Mouse (Mus musculus) midbrain, embryonic 15.5 days (tissue): ENCODE results near the gene Vat1. TPM values are rescaled to one million over a fixed set of nuclear protein-coding genes. Genes with fewer than 3 reads are reported as not detected.
"Not testable (repeated sequence)": the region's sequence is repeated elsewhere in the genome, so short reads cannot be mapped to it uniquely, and the experiment has no call there.

Experiments
- ATAC-seq: fragments of 200-750 bp; cut with Nextera tagmentation; replicated peaks from 2 replicates; pipeline ENCODE4 v1.8.0; 2017; ENCODE audit warnings: moderate TSS enrichment
- H3K27ac ChIP-seq: fragments of 300-500 bp; sonication (generic); 2 replicates; pipeline ENCODE4 v1.5.1; 2015; ENCODE audit warnings: mild to moderate bottlenecking, inconsistent platforms
- H3K27me3 ChIP-seq: fragments of 300-500 bp; sonication (generic); replicated peaks from 2 replicates; pipeline ENCODE4 v1.6.1; 2015; ENCODE audit warnings: inconsistent platforms
- H3K36me3 ChIP-seq: fragments of 300-500 bp; sonication (generic); replicated peaks from 2 replicates; pipeline ENCODE4 v1.6.1; 2015; ENCODE audit warnings: inconsistent platforms
- H3K4me1 ChIP-seq: fragments of 300-500 bp; sonication (generic); 2 replicates; pipeline ENCODE4 v1.6.1; 2015; ENCODE audit warnings: inconsistent platforms
- H3K4me2 ChIP-seq: fragments of 300-500 bp; sonication (generic); 2 replicates; pipeline ENCODE4 v1.6.1; 2015; ENCODE audit warnings: inconsistent platforms, mild to moderate bottlenecking, moderate library complexity
- H3K4me3 ChIP-seq: fragments of 300-500 bp; sonication (generic); 2 replicates; pipeline ENCODE4 v1.5.1; 2015; ENCODE audit warnings: mild to moderate bottlenecking, inconsistent platforms
- H3K9ac ChIP-seq: fragments of 300-500 bp; sonication (generic); 2 replicates; pipeline ENCODE4 v1.6.1; 2015; ENCODE audit warnings: mild to moderate bottlenecking, inconsistent platforms
- H3K9me3 ChIP-seq: fragments of 300-500 bp; sonication (generic); 2 replicates; pipeline ENCODE4 v1.6.1; 2016; ENCODE audit warnings: inconsistent platforms
- whole genome bisulfite sequencing: fragments of 180-500 bp; shearing (Covaris S2); methylation state at CpG from one replicate; pipeline ENCODE4 v1.1.7; 2015; ENCODE audit warnings: mixed read lengths; 5-methylcytosine and 5-hydroxymethylcytosine counted together
- polyA plus RNA-seq: library from polyadenylated mRNA; unstranded; fragments of >200 nt; fragmentation: Nextera tagmentation; extraction: Ambion mirVana; gene quantifications from 2 replicates; pipeline ENCODE4 v1.2.1, GENCODE M21; 2015

Gene Vat1
- polyA plus RNA-seq, 1 experiment from 2014 or later = 128 TPM

DNA sequence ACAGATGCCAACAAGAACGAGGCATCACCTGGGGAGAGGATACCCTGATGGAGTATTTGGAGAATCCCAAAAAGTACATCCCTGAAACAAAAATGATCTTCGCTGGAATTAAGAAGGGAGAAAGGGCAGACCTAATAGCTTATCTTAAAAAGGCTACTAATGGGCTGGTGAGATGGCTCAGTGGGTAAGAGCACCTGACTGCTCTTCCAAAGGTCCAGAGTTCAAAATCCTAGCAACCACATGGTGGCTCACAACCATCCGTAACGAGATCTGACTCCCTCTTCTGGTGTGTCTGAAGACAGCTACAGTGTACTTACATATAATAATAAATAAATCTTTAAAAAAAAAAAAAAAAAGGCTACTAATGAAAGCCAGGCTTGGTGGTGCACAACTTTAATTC lies 10.3 kb upstream of the Vat1 start:
- not testable (repeated sequence) for H3K27ac ChIP-seq, H3K36me3 ChIP-seq, H3K4me3 ChIP-seq, ATAC-seq, H3K9ac ChIP-seq, H3K9me3 ChIP-seq, H3K4me2 ChIP-seq, H3K27me3 ChIP-seq
- WGBS = 87% methylated on average over 4 of the region's 4 CpGs
- H3K4me1 ChIP-seq = peaks cover 22% of the 10 kb centered on the region

DNA sequence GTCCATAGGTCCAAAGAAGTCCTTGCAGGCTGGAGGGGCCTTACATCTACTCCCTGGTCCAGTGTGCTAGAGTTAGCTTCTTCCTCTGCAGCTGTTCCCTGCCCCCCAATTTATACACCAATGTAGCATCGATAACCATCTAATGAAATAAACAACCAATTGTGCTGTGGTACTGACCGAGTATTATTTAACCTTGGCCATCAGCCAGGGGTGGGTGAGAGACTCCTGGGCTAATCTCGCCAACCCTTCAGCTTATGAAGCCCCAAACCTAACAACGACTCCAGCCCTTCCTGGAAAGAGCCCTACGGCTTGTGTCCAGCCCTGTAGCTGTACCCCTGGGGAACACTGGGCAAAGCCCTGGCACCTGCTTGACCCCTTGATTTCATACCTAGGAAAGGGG lies 8.3 kb upstream of the Vat1 start:
- no peaks in the 10 kb centered on the region for H3K36me3 ChIP-seq
- no peak overlapping the region for H3K9ac ChIP-seq
- H3K27me3 ChIP-seq = no peaks in the 10 kb centered on the region
- no peak overlapping the region for H3K4me2 ChIP-seq
- ATAC-seq = no peak
- no peaks in the 10 kb centered on the region for H3K9me3 ChIP-seq
- WGBS = 62% methylated on average over 5 of the region's 5 CpGs
- H3K4me1 ChIP-seq = peaks cover 21% of the 10 kb centered on the region
- no peak overlapping the region for H3K4me3 ChIP-seq
- H3K27ac ChIP-seq = no peak overlapping the region

DNA sequence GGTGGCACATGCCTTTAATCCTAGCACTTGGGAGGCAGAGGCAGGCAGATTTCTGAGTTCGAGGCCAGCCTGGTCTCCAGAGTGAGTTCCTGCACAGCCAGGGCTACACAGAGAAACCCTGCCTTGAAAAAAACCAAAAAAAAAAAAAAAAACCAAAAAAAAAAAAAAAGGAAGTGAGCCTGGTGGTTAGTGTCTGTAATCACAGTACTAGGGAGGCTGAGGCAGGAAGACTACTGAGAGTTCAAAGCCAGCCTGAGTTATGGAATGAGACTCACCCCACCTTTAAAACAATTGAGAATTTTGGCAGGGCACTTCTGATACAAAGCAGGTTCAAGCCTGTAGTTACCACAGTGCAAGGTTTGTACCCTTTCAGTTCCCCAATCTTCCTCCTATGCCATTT lies 7.7 kb upstream of the Vat1 start:
- H3K9me3 ChIP-seq, H3K27ac ChIP-seq, H3K27me3 ChIP-seq, H3K4me2 ChIP-seq, H3K4me3 ChIP-seq, H3K9ac ChIP-seq, ATAC-seq, H3K36me3 ChIP-seq: not testable (repeated sequence)
- H3K4me1 ChIP-seq = peaks cover 21% of the 10 kb centered on the region
- 88% methylated on average over 1 of the region's 1 CpGs for WGBS

DNA sequence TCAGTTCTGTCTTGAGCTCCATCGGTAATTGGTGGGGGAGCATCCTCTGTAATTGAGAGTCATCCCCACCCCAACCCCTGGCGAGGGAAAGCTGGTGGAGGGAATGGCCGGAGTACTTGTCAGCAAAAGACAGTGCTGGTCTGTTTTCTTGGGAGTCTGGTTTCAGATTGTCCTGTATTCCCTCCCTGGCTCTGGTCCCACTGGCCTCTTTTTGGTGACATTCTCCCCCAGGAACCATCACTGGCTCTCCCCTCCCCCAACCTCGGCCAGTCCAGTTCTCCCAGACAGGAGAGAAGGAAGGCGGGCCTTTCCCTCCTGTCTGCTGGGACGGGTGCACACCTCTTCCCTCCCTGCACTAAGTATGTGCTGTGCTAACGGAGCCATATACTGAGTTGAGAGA lies 6.3 kb upstream of the Vat1 start:
- Histone ChIP-seq H3K4me2 (no peak overlapping the region), H3K27me3 (no peaks in the 10 kb centered on the region), H3K36me3 (no peaks in the 10 kb centered on the region), H3K9ac (no peak overlapping the region), H3K4me1 (peaks cover 19% of the 10 kb centered on the region), H3K9me3 (no peaks in the 10 kb centered on the region), H3K27ac (peak overlapping the region; percentile 14; the same call in 1 of the 2 replicates), H3K4me3 (no peak overlapping the region)
- 63% methylated on average over 7 of the region's 7 CpGs for WGBS
- no peak for ATAC-seq

DNA sequence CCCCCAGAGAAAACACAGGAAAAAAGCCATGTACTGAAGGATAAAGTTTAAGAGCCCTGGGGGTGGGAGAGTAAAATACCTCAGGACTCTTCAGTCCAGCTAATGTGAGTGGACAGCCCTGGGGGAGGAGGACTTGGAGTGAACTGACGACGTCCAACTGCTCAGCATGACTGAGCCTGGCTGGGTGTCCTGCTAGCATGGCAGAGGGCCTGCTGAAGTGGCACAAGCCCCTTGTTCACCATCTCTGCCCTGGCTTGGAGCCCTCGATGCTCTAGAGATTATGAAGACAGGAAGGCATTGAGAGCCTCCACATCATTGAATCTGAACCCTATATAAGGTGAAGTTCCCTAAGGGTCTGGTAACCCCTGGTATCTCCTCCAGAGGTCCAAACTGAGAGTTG lies 5.9 kb upstream of the Vat1 start:
- Histone ChIP-seq H3K4me2 (no peak overlapping the region), H3K4me1 (peaks cover 20% of the 10 kb centered on the region), H3K9ac (no peak overlapping the region), H3K36me3 (no peaks in the 10 kb centered on the region), H3K27me3 (no peaks in the 10 kb centered on the region), H3K27ac (peak overlapping the region; percentile 14; the same call in 1 of the 2 replicates), H3K4me3 (no peak overlapping the region), H3K9me3 (no peaks in the 10 kb centered on the region)
- no peak for ATAC-seq
- 58% methylated on average over 3 of the region's 3 CpGs for WGBS

DNA sequence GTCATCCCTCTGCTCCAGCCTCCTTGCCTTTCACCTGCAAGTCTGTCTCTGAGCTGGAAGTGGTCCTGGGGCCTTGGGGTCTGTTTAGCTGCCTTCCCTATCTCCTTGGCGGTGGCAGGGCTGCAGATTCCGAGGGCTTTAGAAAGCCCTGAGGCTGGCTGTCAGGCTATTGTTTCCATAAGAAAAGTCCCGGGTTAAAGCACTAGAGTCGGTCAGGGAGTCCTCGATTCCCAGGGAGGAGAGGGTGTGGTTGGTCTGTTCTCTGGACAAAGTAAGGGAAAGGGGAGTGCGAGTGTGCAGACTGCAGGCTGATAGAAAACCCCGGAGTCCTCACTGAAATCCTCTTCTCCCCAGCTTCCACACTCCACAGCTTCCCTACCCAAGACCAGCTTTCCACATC lies 4.2 kb upstream of the Vat1 start:
- Histone ChIP-seq H3K9ac (no peak overlapping the region), H3K4me3 (no peak overlapping the region), H3K27ac (no peak overlapping the region), H3K27me3 (no peaks in the 10 kb centered on the region), H3K4me1 (peaks cover 28% of the 10 kb centered on the region), H3K9me3 (no peaks in the 10 kb centered on the region), H3K36me3 (no peaks in the 10 kb centered on the region), H3K4me2 (0 out of 2 replicates have a peak overlapping the region, but pooled peaks have one; percentile 2)
- WGBS = 10% methylated on average over 7 of the region's 7 CpGs
- ATAC-seq = no peak

DNA sequence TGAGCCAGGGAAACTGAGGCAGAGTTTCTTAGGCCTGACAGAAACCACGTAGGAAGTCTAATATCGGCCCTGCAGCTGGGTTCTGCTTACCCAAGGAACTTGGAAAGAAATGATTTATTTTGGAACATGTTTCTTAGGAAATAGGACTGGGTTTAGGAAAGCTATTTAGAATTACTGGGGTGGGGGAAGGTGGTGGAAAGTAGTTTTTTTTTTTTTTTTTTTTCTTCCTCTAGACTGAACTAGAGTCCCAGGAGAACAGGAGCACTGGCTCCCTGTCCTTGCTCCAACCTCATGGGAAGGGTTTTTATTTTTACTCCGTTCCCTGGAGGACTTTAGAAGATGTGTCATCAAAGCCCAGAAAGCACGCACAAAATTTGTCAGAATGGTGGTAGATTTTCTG lies 3.1 kb upstream of the Vat1 start:
- no peaks in the 10 kb centered on the region for H3K9me3 ChIP-seq
- no peak overlapping the region for H3K27ac ChIP-seq
- H3K9ac ChIP-seq = no peak overlapping the region
- peak overlapping the region; percentile 69 for H3K4me3 ChIP-seq
- ATAC-seq = no peak
- peaks cover 35% of the 10 kb centered on the region for H3K4me1 ChIP-seq
- WGBS = 69% methylated on average over 4 of the region's 4 CpGs
- no peaks in the 10 kb centered on the region for H3K27me3 ChIP-seq
- H3K36me3 ChIP-seq = no peaks in the 10 kb centered on the region
- H3K4me2 ChIP-seq = peak overlapping the region; percentile 75

DNA sequence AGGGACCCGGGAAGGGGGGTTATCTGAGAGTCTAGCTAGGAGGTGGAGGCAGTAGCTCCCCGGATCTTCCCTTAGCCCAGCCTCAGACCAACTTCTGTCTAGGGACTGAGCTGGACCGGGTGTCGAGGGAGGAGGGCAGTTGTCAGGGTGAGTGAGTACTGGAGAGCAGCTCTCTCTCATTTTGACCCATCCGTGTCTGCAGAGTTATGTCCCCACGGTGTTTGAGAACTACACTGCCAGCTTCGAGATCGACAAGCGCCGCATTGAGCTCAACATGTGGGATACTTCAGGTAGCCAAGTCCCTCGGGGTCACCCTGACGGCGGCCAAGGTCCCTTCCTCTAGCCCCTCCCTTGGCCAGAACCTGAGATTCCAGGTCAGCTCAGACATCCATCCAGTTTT lies 2.7 kb upstream of the Vat1 start:
- Histone ChIP-seq H3K4me3 (peak overlapping the region; percentile 69), H3K9ac (peak overlapping the region; percentile 75), H3K4me1 (peaks cover 39% of the 10 kb centered on the region), H3K4me2 (peak overlapping the region; percentile 75), H3K27ac (peak overlapping the region; percentile 79), H3K9me3 (no peaks in the 10 kb centered on the region), H3K36me3 (no peaks in the 10 kb centered on the region), H3K27me3 (no peaks in the 10 kb centered on the region)
- ATAC-seq = no peak
- WGBS = 2% methylated on average over 13 of the region's 13 CpGs

DNA sequence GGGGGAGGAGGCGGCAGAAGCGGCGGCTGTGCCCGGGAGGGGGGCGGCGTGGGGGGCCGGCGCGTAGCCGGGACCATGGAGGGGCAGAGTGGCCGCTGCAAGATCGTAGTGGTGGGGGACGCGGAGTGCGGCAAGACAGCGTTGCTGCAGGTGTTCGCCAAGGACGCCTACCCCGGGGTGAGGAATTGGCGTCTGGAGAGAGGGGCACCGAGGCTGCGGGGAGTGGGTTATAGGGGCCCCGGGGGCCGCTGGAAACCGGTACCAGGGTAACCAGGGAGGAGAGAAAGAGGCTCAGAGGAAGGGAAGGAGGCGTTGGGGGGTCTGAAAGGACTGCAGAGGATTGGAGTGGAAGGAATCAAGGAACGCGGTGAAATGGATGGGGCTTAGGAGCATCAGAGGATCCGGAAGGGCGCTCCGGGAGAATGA lies 2.2 kb upstream of the Vat1 start:
- no peaks in the 10 kb centered on the region for H3K9me3 ChIP-seq
- no peaks in the 10 kb centered on the region for H3K36me3 ChIP-seq
- WGBS = under 1% methylated on average over 29 of the region's 31 CpGs
- peak overlapping the region; percentile 79 for H3K27ac ChIP-seq
- H3K27me3 ChIP-seq = no peaks in the 10 kb centered on the region
- H3K4me1 ChIP-seq = peaks cover 44% of the 10 kb centered on the region
- H3K9ac ChIP-seq = peak overlapping the region; percentile 75
- peak overlapping the region; percentile 75 for H3K4me2 ChIP-seq
- peak overlapping the region; percentile 69 for H3K4me3 ChIP-seq
- peak; percentile 34 for ATAC-seq

DNA sequence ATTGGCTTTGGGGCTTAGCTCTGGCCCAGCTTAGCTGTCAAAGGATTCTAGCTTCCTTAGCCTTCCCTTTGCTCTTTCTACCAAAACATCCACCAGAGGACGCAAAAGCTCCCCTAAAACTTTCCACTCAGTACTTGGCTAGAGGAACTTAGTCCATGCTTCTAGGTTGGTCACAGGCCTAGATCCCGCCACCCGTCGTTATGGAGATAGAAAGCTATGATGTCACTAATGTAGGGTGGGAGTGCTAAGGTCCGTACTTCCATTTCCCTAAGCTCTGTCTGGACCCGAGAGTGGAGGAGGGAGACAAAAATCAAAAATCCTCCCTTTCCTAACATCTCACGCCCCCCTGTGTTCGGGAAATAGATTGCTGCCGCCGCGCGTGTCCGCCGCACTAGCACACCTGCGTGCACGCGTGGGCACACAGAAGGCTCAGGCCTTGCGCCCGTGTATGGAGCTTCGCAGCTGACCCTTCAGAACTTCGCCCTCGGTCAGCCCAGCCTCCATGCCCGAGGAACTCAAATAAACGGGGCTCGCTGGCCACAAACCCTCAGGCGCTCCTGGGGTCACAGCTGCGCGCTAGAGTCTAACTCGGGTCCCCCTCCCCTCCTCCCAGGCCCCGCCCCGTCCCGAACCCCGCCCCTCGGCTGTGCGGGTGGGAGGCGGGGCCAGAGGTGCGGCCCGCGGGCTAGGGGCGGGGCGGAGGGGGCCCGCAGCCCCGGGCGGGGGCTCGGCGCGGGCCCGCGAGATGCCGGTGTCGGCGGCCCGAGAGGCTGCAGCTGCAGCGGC lies 1.6 kb upstream of the Vat1 start:
- no peaks in the 10 kb centered on the region for H3K27me3 ChIP-seq
- H3K36me3 ChIP-seq = no peaks in the 10 kb centered on the region
- 1% methylated on average over 54 of the region's 54 CpGs for WGBS
- H3K4me1 ChIP-seq = peaks cover 50% of the 10 kb centered on the region
- no peaks in the 10 kb centered on the region for H3K9me3 ChIP-seq
- H3K9ac ChIP-seq = peak overlapping the region; percentile 75
- H3K27ac ChIP-seq = peak overlapping the region; percentile 79
- H3K4me3 ChIP-seq = peak overlapping the region; percentile 69
- peak; percentile 61 for ATAC-seq
- peak overlapping the region; percentile 75 for H3K4me2 ChIP-seq

DNA sequence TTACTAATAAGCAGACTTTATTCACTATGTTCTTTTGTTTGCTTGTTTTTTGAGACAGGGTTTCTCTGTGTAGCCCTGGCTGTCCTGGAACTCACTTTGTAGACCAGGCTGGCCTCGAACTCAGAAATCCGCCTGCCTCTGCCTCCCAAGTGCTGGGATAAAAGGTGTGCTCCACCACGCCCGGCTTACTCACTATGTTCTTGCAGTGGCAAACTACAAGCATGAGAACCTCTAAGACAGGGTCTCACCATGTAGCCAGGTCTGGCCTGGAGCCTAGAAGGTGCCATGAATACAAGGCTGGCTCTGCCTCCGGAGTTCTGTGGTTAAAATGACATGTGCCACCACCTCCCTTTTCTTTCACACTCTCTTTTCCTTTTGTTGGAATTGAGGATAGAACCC lies 521 bp upstream of the Vat1 start:
- Histone ChIP-seq H3K4me2 (peak overlapping the region; percentile 86), H3K4me1 (peaks cover 61% of the 10 kb centered on the region), H3K4me3 (peak overlapping the region; percentile 69), H3K36me3 (peaks cover 10% of the 10 kb centered on the region)
- H3K9me3 ChIP-seq, H3K27ac ChIP-seq, H3K9ac ChIP-seq, H3K27me3 ChIP-seq, ATAC-seq: not testable (repeated sequence)
- WGBS = 63% methylated on average over 5 of the region's 5 CpGs

DNA sequence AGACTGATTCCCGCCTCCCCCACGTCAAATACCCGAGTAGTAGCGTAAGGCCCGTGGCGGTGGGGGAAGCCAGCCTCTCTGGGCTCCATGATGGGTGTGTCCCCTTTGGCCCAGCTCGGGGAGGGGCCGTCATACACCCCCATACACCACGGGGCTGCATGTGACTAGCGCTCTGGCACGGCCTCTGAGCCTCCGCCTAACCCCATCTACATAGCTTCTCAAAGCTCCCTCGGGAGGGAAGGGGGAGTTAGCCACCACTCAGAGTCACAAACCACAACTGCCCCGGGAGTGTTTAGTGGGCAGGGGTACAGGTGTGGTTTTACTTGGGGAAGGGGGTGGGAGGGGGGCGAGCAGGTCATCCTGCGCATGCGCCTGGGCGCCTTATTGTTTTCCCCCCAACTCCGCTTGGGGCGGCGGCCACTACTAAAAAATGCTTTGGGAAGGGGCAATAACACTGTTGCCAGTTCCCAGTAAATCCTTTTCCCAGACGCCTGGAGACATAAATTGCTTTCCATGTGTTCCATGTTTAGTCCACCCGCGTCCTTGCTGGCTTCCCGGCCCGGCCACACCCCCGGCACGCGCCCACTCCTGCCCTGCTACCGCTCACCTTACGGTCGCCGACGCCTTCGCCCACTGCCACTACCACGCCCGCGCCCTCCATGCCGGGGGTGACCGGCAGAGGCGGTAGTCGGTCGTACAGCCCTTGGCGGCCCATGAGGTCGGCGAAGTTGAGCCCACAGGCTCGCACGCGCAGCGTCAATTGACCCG lies 745 bp downstream of the Vat1 start:
- H3K4me2 ChIP-seq = peak overlapping the region; percentile 86
- H3K9ac ChIP-seq = peak overlapping the region; percentile 80
- WGBS = under 1% methylated on average over 51 of the region's 51 CpGs
- peaks cover 19% of the 10 kb centered on the region for H3K36me3 ChIP-seq
- H3K4me1 ChIP-seq = peaks cover 62% of the 10 kb centered on the region
- no peaks in the 10 kb centered on the region for H3K27me3 ChIP-seq
- peak overlapping the region; percentile 90 for H3K27ac ChIP-seq
- peak; percentile 51 for ATAC-seq
- H3K9me3 ChIP-seq = no peaks in the 10 kb centered on the region
- peak overlapping the region; percentile 69 for H3K4me3 ChIP-seq
